Mouse (Mus musculus): Measurements from ENCODE around the gene Olfr866. TPM values are rescaled to one million over a fixed set of nuclear protein-coding genes. Genes with fewer than 3 reads are reported as not detected.

Gene Olfr866
- not detected in 2 replicates for polyA plus RNA-seq (2014; fragmentation: Nextera tagmentation; extraction: Ambion mirVana)

GRCm38 (mm10) chr9:20027935-20028334, at the start of gene Olfr866:
Olfr866 (minus strand) TSS chr9:20028035.
- 87% methylated on average over 2 of the region's 2 CpGs for WGBS
- Histone ChIP-seq H3K36me3 (ENCODE audit: control insufficient read depth, insufficient read depth, low read length) (no peaks in the 10 kb centered on the region), H3K4me2 (ENCODE audit: low read depth) (no peak within 1 kb of the TSS), H3K4me3 (ENCODE audit: low read depth, low read length) (no peak within 1 kb of the TSS), H3K9me3 (ENCODE audit: control insufficient read depth, low read length) (no peaks in the 10 kb centered on the region), H3K27ac (ENCODE audit: low read depth, low read length) (no peak within 1 kb of the TSS), H3K4me1 (ENCODE audit: control insufficient read depth, insufficient read depth, low read length) (no peaks in the 10 kb centered on the region), H3K27me3 (ENCODE audit: control insufficient read depth, insufficient read depth, low read length) (no peaks in the 10 kb centered on the region), H3K9ac (ENCODE audit: low read length) (no peak within 1 kb of the TSS)
- ATAC-seq (ENCODE audit: insufficient read depth, low FRiP score, low TSS enrichment) (no peak), DNase-seq (ENCODE audit: low spot score) (no peak)

- Histone ChIP-seq H3K4me3 (ENCODE audit: low read depth, low read length) (no peak overlapping the region), H3K27ac (ENCODE audit: low read depth, low read length) (no peak overlapping the region), H3K4me2 (ENCODE audit: low read depth) (no peak overlapping the region), H3K9ac (ENCODE audit: low read length) (no peak overlapping the region), H3K36me3 (ENCODE audit: control insufficient read depth, insufficient read depth, low read length) (no peaks in the 10 kb centered on the region), H3K27me3 (ENCODE audit: control insufficient read depth, insufficient read depth, low read length) (no peaks in the 10 kb centered on the region), H3K4me1 (ENCODE audit: control insufficient read depth, insufficient read depth, low read length) (no peaks in the 10 kb centered on the region), H3K9me3 (ENCODE audit: control insufficient read depth, low read length) (peaks cover 6% of the 10 kb centered on the region; the same call in 1 of the 2 replicates)
- ATAC-seq (ENCODE audit: insufficient read depth, low FRiP score, low TSS enrichment) (no peak), DNase-seq (ENCODE audit: low spot score) (no peak)
- 65% methylated on average over 7 of the region's 7 CpGs for WGBS
Measured at GRCm38 (mm10) chr9:20073523-20074177, 45.8 kb upstream of the Olfr866 start.

- Histone ChIP-seq H3K9me3 (ENCODE audit: control insufficient read depth, low read length) (peaks cover 6% of the 10 kb centered on the region; the same call in 1 of the 2 replicates), H3K27me3 (ENCODE audit: control insufficient read depth, insufficient read depth, low read length) (no peaks in the 10 kb centered on the region), H3K4me1 (ENCODE audit: control insufficient read depth, insufficient read depth, low read length) (no peaks in the 10 kb centered on the region), H3K36me3 (ENCODE audit: control insufficient read depth, insufficient read depth, low read length) (no peaks in the 10 kb centered on the region), H3K4me2 (ENCODE audit: low read depth) (no peak overlapping the region), H3K4me3 (ENCODE audit: low read depth, low read length) (no peak overlapping the region), H3K27ac (ENCODE audit: low read depth, low read length) (no peak overlapping the region), H3K9ac (ENCODE audit: low read length) (no peak overlapping the region)
- DNase-seq (ENCODE audit: low spot score) (no peak), ATAC-seq (ENCODE audit: insufficient read depth, low FRiP score, low TSS enrichment) (no peak)
- WGBS, result 89% methylated on average over 1 of the region's 1 CpGs
Measured at GRCm38 (mm10) chr9:20071291-20071690, 43.5 kb upstream of the Olfr866 start.

GRCm38 (mm10) chr9:20070236-20070635, 42.4 kb upstream of the Olfr866 start:
- H3K4me1 ChIP-seq (ENCODE audit: control insufficient read depth, insufficient read depth, low read length), result no peaks in the 10 kb centered on the region
- H3K9me3 ChIP-seq (ENCODE audit: control insufficient read depth, low read length), result peaks cover 3% of the 10 kb centered on the region; the same call in 1 of the 2 replicates
- DNase-seq (ENCODE audit: low spot score) (no peak), ATAC-seq (ENCODE audit: insufficient read depth, low FRiP score, low TSS enrichment) (no peak)
- no peak overlapping the region for H3K9ac ChIP-seq (ENCODE audit: low read length)
- WGBS, result 72% methylated on average over 3 of the region's 3 CpGs
- H3K4me2 ChIP-seq (ENCODE audit: low read depth), result no peak overlapping the region
- no peaks in the 10 kb centered on the region for H3K36me3 ChIP-seq (ENCODE audit: control insufficient read depth, insufficient read depth, low read length)
- no peaks in the 10 kb centered on the region for H3K27me3 ChIP-seq (ENCODE audit: control insufficient read depth, insufficient read depth, low read length)
- H3K27ac ChIP-seq (ENCODE audit: low read depth, low read length), result no peak overlapping the region
- H3K4me3 ChIP-seq (ENCODE audit: low read depth, low read length), result no peak overlapping the region

- H3K9ac ChIP-seq (ENCODE audit: low read length), result no peak within 1 kb of the TSS
- no peaks in the 10 kb centered on the region for H3K4me1 ChIP-seq (ENCODE audit: control insufficient read depth, insufficient read depth, low read length)
- H3K4me3 ChIP-seq (ENCODE audit: low read depth, low read length), result no peak within 1 kb of the TSS
- no peaks in the 10 kb centered on the region for H3K9me3 ChIP-seq (ENCODE audit: control insufficient read depth, low read length)
- WGBS, result 72% methylated on average over 1 of the region's 1 CpGs
- DNase-seq (ENCODE audit: low spot score) (no peak), ATAC-seq (ENCODE audit: insufficient read depth, low FRiP score, low TSS enrichment) (no peak)
- no peaks in the 10 kb centered on the region for H3K36me3 ChIP-seq (ENCODE audit: control insufficient read depth, insufficient read depth, low read length)
- H3K27ac ChIP-seq (ENCODE audit: low read depth, low read length), result no peak within 1 kb of the TSS
- H3K27me3 ChIP-seq (ENCODE audit: control insufficient read depth, insufficient read depth, low read length), result no peaks in the 10 kb centered on the region
- H3K4me2 ChIP-seq (ENCODE audit: low read depth), result no peak within 1 kb of the TSS
Measured at GRCm38 (mm10) chr9:20057462-20057861, 29.6 kb upstream of the Olfr866 start, which contains the start of gene Olfr867. Olfr867 (minus strand) TSS chr9:20057562.

- Histone ChIP-seq H3K9ac (ENCODE audit: low read length) (no peak overlapping the region), H3K27ac (ENCODE audit: low read depth, low read length) (no peak overlapping the region), H3K9me3 (ENCODE audit: control insufficient read depth, low read length) (peaks cover 5% of the 10 kb centered on the region; the same call in 1 of the 2 replicates), H3K4me3 (ENCODE audit: low read depth, low read length) (no peak overlapping the region), H3K4me1 (ENCODE audit: control insufficient read depth, insufficient read depth, low read length) (no peaks in the 10 kb centered on the region), H3K36me3 (ENCODE audit: control insufficient read depth, insufficient read depth, low read length) (no peaks in the 10 kb centered on the region), H3K27me3 (ENCODE audit: control insufficient read depth, insufficient read depth, low read length) (no peaks in the 10 kb centered on the region), H3K4me2 (ENCODE audit: low read depth) (no peak overlapping the region)
- ATAC-seq (ENCODE audit: insufficient read depth, low FRiP score, low TSS enrichment) (no peak), DNase-seq (ENCODE audit: low spot score) (no peak)
- WGBS, result 72% methylated on average over 3 of the region's 3 CpGs
Measured at GRCm38 (mm10) chr9:20047964-20048363, 20.1 kb upstream of the Olfr866 start.

Small RNA genes lying within 50 kb of the gene (microRNA-seq; reads per million reads assigned to microRNA genes)
- gene Gm26231 (not detected), gene Gm44395 (not detected)

Other genes starting within 250 kb of the Olfr866 start
- not detected in 2 replicates for gene Olfr58, start 247.8 kb downstream of the Olfr866 start, polyA plus RNA-seq (2014; fragmentation: Nextera tagmentation; extraction: Ambion mirVana)
- gene Olfr859, start 223.1 kb downstream of the Olfr866 start, polyA plus RNA-seq (2014; fragmentation: Nextera tagmentation; extraction: Ambion mirVana), result not detected in 2 replicates
- not detected in 2 replicates for gene Olfr860, start 178.3 kb downstream of the Olfr866 start, polyA plus RNA-seq (2014; fragmentation: Nextera tagmentation; extraction: Ambion mirVana)
- not detected in 2 replicates for gene Olfr862, start 140.0 kb downstream of the Olfr866 start, polyA plus RNA-seq (2014; fragmentation: Nextera tagmentation; extraction: Ambion mirVana)
- 0.22 and 0.27 TPM in 2 replicates for gene Olfr77, start 111.2 kb downstream of the Olfr866 start, polyA plus RNA-seq (2014; fragmentation: Nextera tagmentation; extraction: Ambion mirVana)
- not detected in 2 replicates for gene Olfr867, start 29.5 kb upstream of the Olfr866 start, polyA plus RNA-seq (2014; fragmentation: Nextera tagmentation; extraction: Ambion mirVana)
- not detected in 2 replicates for gene Olfr868, start 70.6 kb upstream of the Olfr866 start, polyA plus RNA-seq (2014; fragmentation: Nextera tagmentation; extraction: Ambion mirVana)
- not detected in 2 replicates for gene Olfr869, start 101.0 kb upstream of the Olfr866 start, polyA plus RNA-seq (2014; fragmentation: Nextera tagmentation; extraction: Ambion mirVana)
- gene Olfr870, start 146.0 kb upstream of the Olfr866 start, polyA plus RNA-seq (2014; fragmentation: Nextera tagmentation; extraction: Ambion mirVana), result not detected in 2 replicates
- not detected in 2 replicates for gene Olfr871, start 184.2 kb upstream of the Olfr866 start, polyA plus RNA-seq (2014; fragmentation: Nextera tagmentation; extraction: Ambion mirVana)
- gene Olfr872, start 209.1 kb upstream of the Olfr866 start, polyA plus RNA-seq (2014; fragmentation: Nextera tagmentation; extraction: Ambion mirVana), result not detected in 2 replicates

Data from neural tube, embryonic 11.5 days (tissue).